Mouse (Mus musculus): ENCODE data around the gene Krtap17-1. TPM values are rescaled to one million over a fixed set of nuclear protein-coding genes. Genes with fewer than 3 reads are reported as not detected.

The Krtap17-1 gene
- polyA plus RNA-seq, 1 experiment: not detected

- DNase-seq (ENCODE audit: extremely low spot score in 1 of 2, low spot score in 1 of 2): no peak
Measured at GRCm38 (mm10) chr11:99978953-99979352, 14.8 kb downstream of the Krtap17-1 start, which contains the start of gene Krtap29-1. Gene Krtap29-1, minus strand, starts transcription at chr11:99979053.

DNA sequence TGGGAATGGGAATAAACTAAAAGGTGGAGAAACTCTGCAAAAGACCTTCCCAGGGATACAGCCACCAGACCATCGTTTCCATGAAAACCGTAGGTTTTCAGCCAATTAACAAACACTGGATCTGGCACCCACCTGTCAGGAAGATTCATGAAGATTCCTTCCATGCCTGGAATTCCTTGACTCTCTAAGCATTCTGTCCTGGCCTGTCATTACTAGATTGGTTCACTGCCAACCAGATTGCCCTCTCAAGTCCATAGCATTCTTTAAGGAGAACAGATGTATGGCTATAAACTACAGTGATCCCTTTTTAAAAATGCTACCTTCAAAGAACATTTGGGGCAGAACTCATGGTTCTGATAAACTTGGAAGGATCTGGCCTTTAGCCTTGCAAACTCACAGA is 27.8 kb downstream of the Krtap17-1 start:
- no peak for DNase-seq (ENCODE audit: extremely low spot score in 1 of 2, low spot score in 1 of 2)

- no peak for DNase-seq (ENCODE audit: extremely low spot score in 1 of 2, low spot score in 1 of 2)
Measured at GRCm38 (mm10) chr11:99964213-99964612, 29.6 kb downstream of the Krtap17-1 start.

DNA sequence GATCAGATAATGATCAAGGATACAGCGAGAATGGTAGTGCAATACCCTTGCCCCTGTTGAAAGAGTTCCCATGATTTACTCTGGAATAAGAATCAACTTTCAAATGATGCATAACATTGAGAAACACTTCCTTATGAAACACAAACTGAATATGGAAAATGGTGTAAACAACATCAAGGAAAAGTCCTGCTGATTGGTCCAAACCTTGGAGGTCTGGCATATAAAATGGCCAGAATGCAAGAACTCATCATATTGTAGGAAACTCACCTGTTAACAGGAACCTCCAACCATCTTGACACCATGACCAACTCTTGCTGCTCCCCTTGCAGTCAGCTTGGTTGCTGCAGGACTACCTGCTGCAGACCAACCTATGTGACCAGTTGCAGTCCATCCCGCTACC is 45.6 kb downstream of the Krtap17-1 start, which contains the start of gene Krtap9-5:
Gene Krtap9-5 (plus strand): TSS at position 301 of the 400 bp plus-strand sequence.
- no peak for DNase-seq (ENCODE audit: extremely low spot score in 1 of 2, low spot score in 1 of 2)

Other genes with a start within 250 kb of the Krtap17-1 start
- gene Gm11595, start 221.1 kb downstream of the Krtap17-1 start, polyA plus RNA-seq (2012; rRNA removed): not detected in 2 replicates
- gene Krtap4-8, start 213.3 kb downstream of the Krtap17-1 start, polyA plus RNA-seq (2012; rRNA removed): not detected in 2 replicates
- not detected in 2 replicates for gene Krtap4-9, start 208.8 kb downstream of the Krtap17-1 start, polyA plus RNA-seq (2012; rRNA removed)
- not detected in 2 replicates for gene Gm11596, start 200.5 kb downstream of the Krtap17-1 start, polyA plus RNA-seq (2012; rRNA removed)
- gene Gm11569, start 195.1 kb downstream of the Krtap17-1 start, polyA plus RNA-seq (2012; rRNA removed): not detected in 2 replicates
- not detected in 2 replicates for gene Gm11554, start 189.5 kb downstream of the Krtap17-1 start, polyA plus RNA-seq (2012; rRNA removed)
- gene Krtap4-13, start 184.1 kb downstream of the Krtap17-1 start, polyA plus RNA-seq (2012; rRNA removed): not detected in 2 replicates
- not detected in 2 replicates for gene Gm11564, start 178.3 kb downstream of the Krtap17-1 start, polyA plus RNA-seq (2012; rRNA removed)
- not detected in 2 replicates for gene 2300003K06Rik, start 155.9 kb downstream of the Krtap17-1 start, polyA plus RNA-seq (2012; rRNA removed)
- not detected in 2 replicates for gene Krtap4-16, start 142.4 kb downstream of the Krtap17-1 start, polyA plus RNA-seq (2012; rRNA removed)
- gene Gm11568, start 136.1 kb downstream of the Krtap17-1 start, polyA plus RNA-seq (2012; rRNA removed): not detected in 2 replicates
- gene Gm11559, start 129.5 kb downstream of the Krtap17-1 start, polyA plus RNA-seq (2012; rRNA removed): not detected in 2 replicates
- gene Krtap9-1, start 120.6 kb downstream of the Krtap17-1 start, polyA plus RNA-seq (2012; rRNA removed): not detected in 2 replicates
- not detected in 2 replicates for gene Gm11567, start 114.8 kb downstream of the Krtap17-1 start, polyA plus RNA-seq (2012; rRNA removed)
- not detected in 2 replicates for gene Krtap31-1, start 86.1 kb downstream of the Krtap17-1 start, polyA plus RNA-seq (2012; rRNA removed)
- not detected in 2 replicates for gene Gm11565, start 79.2 kb downstream of the Krtap17-1 start, polyA plus RNA-seq (2012; rRNA removed)
- not detected in 2 replicates for gene Krtap31-2, start 57.7 kb downstream of the Krtap17-1 start, polyA plus RNA-seq (2012; rRNA removed)
- not detected in 2 replicates for gene Krtap9-5, start 45.5 kb downstream of the Krtap17-1 start, polyA plus RNA-seq (2012; rRNA removed)
- not detected in 2 replicates for gene Krtap29-1, start 14.9 kb downstream of the Krtap17-1 start, polyA plus RNA-seq (2012; rRNA removed)
- 0.08 TPM in 1 of 2 replicates, not detected in the other for gene Krtap16-1, start 7.4 kb downstream of the Krtap17-1 start, polyA plus RNA-seq (2012; rRNA removed)
- gene Krt33a, start 22.2 kb upstream of the Krtap17-1 start, polyA plus RNA-seq (2012; rRNA removed): not detected in 2 replicates
- gene Krt33b, start 35.9 kb upstream of the Krtap17-1 start, polyA plus RNA-seq (2012; rRNA removed): not detected in 2 replicates
- gene Krt34, start 47.6 kb upstream of the Krtap17-1 start, polyA plus RNA-seq (2012; rRNA removed): not detected in 2 replicates
- not detected in 2 replicates for gene Krt31, start 56.6 kb upstream of the Krtap17-1 start, polyA plus RNA-seq (2012; rRNA removed)
- 0.06 TPM in 1 of 2 replicates, not detected in the other for gene Krt32, start 94.2 kb upstream of the Krtap17-1 start, polyA plus RNA-seq (2012; rRNA removed)
- gene Krt35, start 102.2 kb upstream of the Krtap17-1 start, polyA plus RNA-seq (2012; rRNA removed): not detected in 2 replicates
- not detected in 2 replicates for gene Krt36, start 111.6 kb upstream of the Krtap17-1 start, polyA plus RNA-seq (2012; rRNA removed)
- gene Krt13, start 127.6 kb upstream of the Krtap17-1 start, polyA plus RNA-seq (2012; rRNA removed): not detected in 2 replicates
- gene Krt15, start 141.9 kb upstream of the Krtap17-1 start, polyA plus RNA-seq (2012; rRNA removed): not detected in 2 replicates
- gene Krt19, start 154.7 kb upstream of the Krtap17-1 start, polyA plus RNA-seq (2012; rRNA removed): 1.6 and 3.7 TPM in 2 replicates
- gene Krt9, start 199.3 kb upstream of the Krtap17-1 start, polyA plus RNA-seq (2012; rRNA removed): 8.3 and 9.4 TPM in 2 replicates
- 0.08 and 0.12 TPM in 2 replicates for gene Krt14, start 213.6 kb upstream of the Krtap17-1 start, polyA plus RNA-seq (2012; rRNA removed)

Data from frontal cortex, adult 2 months (tissue).